Mouse (Mus musculus) left cerebral cortex, adult 2 months (tissue): ENCODE measurements around the gene Uhrf1bp1. TPM values are rescaled to one million over a fixed set of nuclear protein-coding genes. Genes with fewer than 3 reads are reported as not detected.
A peak's percentile ranks its signal among the peaks of the same experiment; 100 is the strongest.

Experiments used
- DNase-seq, 2 experiments: peaks; one replicate each; pipeline ENCODE4 v3.0.0; 2021 to 2022; ENCODE audit warnings: low spot score in 2 of 2, mixed read lengths in 1 of 2; ENCODE audit errors: extremely low spot score in 1 of 2
- H3K27ac ChIP-seq: fragments of 200-600 bp; 2 replicates; pipeline ENCODE4 v1.8.1; 2022
- H3K4me3 ChIP-seq: fragments of 200-600 bp; 2 replicates; pipeline ENCODE4 v1.8.1; 2022
- CTCF ChIP-seq: fragments of 200-600 bp; IDR thresholded peaks from 2 replicates; pipeline ENCODE4 v1.8.1; 2022; ENCODE audit warnings: antibody characterized with exemption, mild to moderate bottlenecking, moderate library complexity
- intact Hi-C: fragments of 180-260 bp; cut with DNase I; formaldehyde crosslinking; loops from one replicate; pipeline ENCODE4 v1.15.1; 2025
- total RNA-seq, 2 experiments: library from RNA; stranded (reverse); gene quantifications; 2 replicates each; pipeline ENCODE4 v1.2.3; 2021

Uhrf1bp1 gene
- total RNA-seq, 2 experiments from 2014 or later: 20.3 to 20.8 TPM

GRCm38 (mm10) chr17:27886499-27887210 is 30.4 kb downstream of the Uhrf1bp1 start:
- no peak for DNase-seq
- Histone ChIP-seq H3K4me3 (no peak overlapping the region), H3K27ac (no peak overlapping the region)
- intact Hi-C loops: no loop called here
- TF ChIP-seq CTCF: peak; percentile 1; the same call in 1 of the 2 replicates

DNA sequence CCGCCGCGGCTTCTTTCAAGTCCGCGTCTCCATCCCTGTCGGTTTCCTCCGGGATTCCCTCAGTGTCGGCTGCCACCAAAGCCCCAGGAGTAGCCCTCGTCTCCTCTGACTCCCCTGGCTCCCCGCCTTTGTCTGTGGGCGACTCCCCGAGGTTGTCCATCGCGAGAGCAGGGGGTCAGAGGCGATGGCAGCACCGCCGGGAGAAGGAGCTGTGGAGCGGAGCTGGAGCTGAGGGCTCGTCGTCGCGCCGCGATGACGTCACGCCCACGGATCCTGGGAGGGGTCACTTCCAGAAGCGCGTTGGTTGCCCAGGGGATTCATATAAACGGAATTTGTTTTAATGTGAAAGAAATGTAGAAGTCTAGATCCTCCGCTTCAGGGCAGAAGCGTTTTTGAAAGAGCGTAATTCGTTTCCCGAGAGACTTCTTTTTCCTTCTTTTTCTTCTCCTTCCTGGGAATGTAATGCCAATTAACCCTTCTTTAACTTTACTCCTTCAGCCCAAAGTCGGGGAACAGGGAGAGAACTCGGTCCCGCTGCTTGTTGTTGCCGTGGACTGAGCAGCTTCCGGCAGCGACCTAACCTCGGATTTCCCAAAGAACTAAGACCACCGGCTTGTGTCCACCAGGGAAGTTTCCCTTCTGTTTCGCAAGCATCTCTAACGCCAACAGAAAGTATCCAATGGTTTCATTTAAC is 51.4 kb downstream of the Uhrf1bp1 start:
- intact Hi-C loops: loop anchor here (2.0 to 5.0 kb wide), 5 partner anchors 51 to 171 kb away; partner anchors contain the start of gene Uhrf1bp1
- Histone ChIP-seq H3K4me3 (peak overlapping the region; percentile 90), H3K27ac (peak overlapping the region; percentile 70)
- peak; percentile 27 for TF ChIP-seq CTCF
- DNase-seq: peak; percentile 95 to 97

GRCm38 (mm10) chr17:27908206-27908887 is 52.1 kb downstream of the Uhrf1bp1 start:
- Histone ChIP-seq H3K4me3 (peak overlapping the region; percentile 90), H3K27ac (peak overlapping the region; percentile 90)
- TF ChIP-seq CTCF: peak; percentile 59; the same call in 1 of the 2 replicates
- DNase-seq: no peak
- intact Hi-C loops: loop anchor here (2.0 to 5.0 kb wide), 4 partner anchors 66 to 170 kb away; no protein-coding TSS in a partner anchor

- peak; percentile 83 to 86 for DNase-seq
- intact Hi-C loops: loop anchor here (2.0 to 5.0 kb wide), 4 partner anchors 67 to 170 kb away; no protein-coding TSS in a partner anchor
- Histone ChIP-seq H3K4me3 (peak within 1 kb of the TSS; percentile 90), H3K27ac (peak within 1 kb of the TSS; percentile 90)
- TF ChIP-seq CTCF: no peak; the same call in 1 of the 2 replicates
Measured at GRCm38 (mm10) chr17:27908888-27909621, 52.8 kb downstream of the Uhrf1bp1 start, which contains the start of gene Anks1. Anks1 (plus strand) TSS chr17:27909306.

DNA sequence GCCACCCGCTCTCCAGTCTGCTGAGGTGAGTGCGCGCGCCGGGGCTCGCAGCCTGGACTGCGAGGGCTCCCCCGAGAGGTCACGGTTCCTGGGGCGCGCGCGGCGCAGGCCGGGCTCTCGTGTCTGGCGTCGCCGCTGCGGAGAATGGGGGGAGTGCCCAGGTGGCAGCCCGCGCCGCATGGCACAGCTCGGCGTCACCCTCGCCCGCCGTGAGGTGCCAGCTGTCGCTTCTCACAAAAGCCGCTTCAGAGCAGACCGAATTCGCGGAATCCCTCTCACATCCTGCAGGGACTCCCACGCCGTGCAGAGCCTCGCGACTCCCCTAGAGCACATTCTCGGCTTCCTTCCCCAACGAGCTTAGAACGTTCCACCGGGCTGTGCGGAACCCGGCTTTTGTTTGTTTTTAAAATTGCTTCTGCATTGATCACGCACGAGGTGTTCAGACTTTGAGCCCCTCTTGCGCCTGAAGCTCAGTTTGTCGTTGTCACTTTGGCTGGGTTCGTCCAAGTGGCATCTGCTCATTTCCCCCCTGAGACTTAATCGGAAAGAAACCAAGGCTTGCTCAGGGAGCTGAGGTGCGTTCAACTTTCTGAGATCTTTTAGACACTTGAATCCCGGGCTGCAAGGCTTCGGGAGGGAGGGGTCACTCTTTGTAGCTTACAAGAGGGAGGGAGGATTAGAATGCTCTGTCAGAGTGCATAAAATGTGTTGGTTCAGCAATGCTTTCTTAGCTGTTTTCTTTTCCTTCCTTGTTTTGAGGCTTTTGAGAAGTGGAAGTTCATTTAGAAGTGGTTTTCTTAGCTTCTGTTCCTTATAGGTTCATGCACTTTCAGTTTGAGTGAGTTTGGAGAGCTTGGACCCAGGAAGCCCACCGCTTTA is 53.6 kb downstream of the Uhrf1bp1 start, which contains the start of gene Taf11:
Taf11 (minus strand) TSS at position 223 of the 879 bp plus-strand sequence.
- DNase-seq: peak; percentile 76 to 77
- intact Hi-C loops: loop anchor here (2.0 to 5.0 kb wide), 4 partner anchors 67 to 169 kb away; no protein-coding TSS in a partner anchor
- H3K4me3 ChIP-seq: peak within 1 kb of the TSS; percentile 90
- H3K27ac ChIP-seq: peak within 1 kb of the TSS; percentile 90
- no peak; the same call in 1 of the 2 replicates for TF ChIP-seq CTCF

GRCm38 (mm10) chr17:27911371-27911770 is 55.1 kb downstream of the Uhrf1bp1 start:
- DNase-seq: no peak
- H3K27ac ChIP-seq: no peak overlapping the region
- no peak overlapping the region for H3K4me3 ChIP-seq
- intact Hi-C loops: no loop called here
- TF ChIP-seq CTCF: no peak

- no peak for TF ChIP-seq CTCF
- DNase-seq: no peak
- no peak overlapping the region for H3K4me3 ChIP-seq
- intact Hi-C loops: no loop called here
- no peak overlapping the region for H3K27ac ChIP-seq
Measured at GRCm38 (mm10) chr17:27914742-27915141, 58.5 kb downstream of the Uhrf1bp1 start.

- intact Hi-C loops: no loop called here
- DNase-seq: no peak
- no peak for TF ChIP-seq CTCF
- Histone ChIP-seq H3K4me3 (no peak overlapping the region), H3K27ac (no peak overlapping the region)
Measured at GRCm38 (mm10) chr17:27916366-27916765, 60.1 kb downstream of the Uhrf1bp1 start.

DNA sequence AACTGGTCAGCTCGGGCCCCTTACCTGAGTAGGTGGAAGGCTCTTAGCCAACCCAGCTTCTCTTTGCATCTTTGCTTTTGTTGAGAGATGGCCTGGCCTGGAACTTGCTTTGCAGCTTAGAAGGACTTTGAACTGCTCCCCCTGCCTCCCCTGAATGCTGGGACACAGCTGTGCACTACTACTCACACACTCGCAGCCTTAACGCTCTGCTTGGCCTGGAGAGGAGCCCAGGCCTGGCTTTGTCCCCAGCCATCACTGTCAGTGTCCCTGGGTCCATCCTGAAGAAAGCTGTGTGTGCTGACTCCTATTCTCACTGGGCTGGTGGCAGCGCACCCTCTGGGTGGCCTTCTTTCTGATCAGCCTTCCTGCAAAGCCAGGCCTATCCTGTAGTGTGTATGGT is 64.4 kb downstream of the Uhrf1bp1 start:
- TF ChIP-seq CTCF: no peak
- Histone ChIP-seq H3K27ac (no peak overlapping the region), H3K4me3 (no peak overlapping the region)
- intact Hi-C loops: no loop called here
- DNase-seq: no peak

GRCm38 (mm10) chr17:27922174-27922712 is 66.0 kb downstream of the Uhrf1bp1 start:
- no peak overlapping the region for H3K27ac ChIP-seq
- no peak for TF ChIP-seq CTCF

More at GRCm38 (mm10) chr17:27922174-27922712, 66.0 kb downstream of the Uhrf1bp1 start:
- H3K4me3 ChIP-seq: no peak overlapping the region
- no peak for DNase-seq
- intact Hi-C loops: no loop called here
